Mouse (Mus musculus) liver, embryonic 11.5 days (tissue): ENCODE results near the gene Tac1. TPM values are rescaled to one million over a fixed set of nuclear protein-coding genes. Genes with fewer than 3 reads are reported as not detected.
"Not testable (repeated sequence)": the region's sequence is repeated elsewhere in the genome, so short reads cannot be mapped to it uniquely, and the experiment has no call there.

Experiments used
- ATAC-seq: fragments of 200-750 bp; cut with Nextera tagmentation; replicated peaks from 2 replicates; pipeline ENCODE4 v1.8.0; 2017; ENCODE audit warnings: moderate number of reproducible peaks, mild to moderate bottlenecking, moderate TSS enrichment, moderate library complexity; ENCODE audit not compliant: low FRiP score
- DNase-seq: peaks from one replicate; pipeline ENCODE4 v3.0.0-alpha.2; 2017; ENCODE audit warnings: low spot score
- H3K27ac ChIP-seq: fragments of 300-500 bp; sonication (generic); 2 replicates; pipeline ENCODE4 v1.5.1; 2014; ENCODE audit warnings: mild to moderate bottlenecking, low read depth, low read length, control low read depth
- H3K27me3 ChIP-seq: fragments of 300-500 bp; sonication (generic); replicated peaks from 2 replicates; pipeline ENCODE4 v1.6.1; 2014; ENCODE audit warnings: low read length, mixed read lengths; ENCODE audit not compliant: control insufficient read depth, insufficient read depth
- H3K36me3 ChIP-seq: fragments of 300-500 bp; sonication (generic); 2 replicates; pipeline ENCODE4 v1.6.1; 2014; ENCODE audit warnings: mild to moderate bottlenecking, low read length, moderate library complexity, mixed read lengths; ENCODE audit not compliant: control insufficient read depth, insufficient read depth
- H3K4me1 ChIP-seq: fragments of 300-500 bp; sonication (generic); replicated peaks from 2 replicates; pipeline ENCODE4 v1.6.1; 2014; ENCODE audit warnings: low read length, mixed read lengths; ENCODE audit not compliant: control insufficient read depth, insufficient read depth
- H3K4me2 ChIP-seq: fragments of 300-500 bp; sonication (generic); 2 replicates; pipeline ENCODE4 v1.6.1; 2014; ENCODE audit warnings: mild to moderate bottlenecking, control low read depth, moderate library complexity
- H3K4me3 ChIP-seq: fragments of 300-500 bp; sonication (generic); 2 replicates; pipeline ENCODE4 v1.5.1; 2014; ENCODE audit warnings: low read depth, low read length, control low read depth
- H3K9ac ChIP-seq: fragments of 300-500 bp; sonication (generic); 2 replicates; pipeline ENCODE4 v1.6.1; 2014; ENCODE audit warnings: low read depth, low read length, control low read depth
- H3K9me3 ChIP-seq: fragments of 300-500 bp; sonication (generic); 2 replicates; pipeline ENCODE4 v1.6.1; 2016; ENCODE audit warnings: low read length, inconsistent platforms, mixed read lengths; ENCODE audit not compliant: control insufficient read depth
- WGBS: fragments of 180-500 bp; shearing (Covaris S2); extraction: QIAGEN DNeasy Blood & Tissue Kit; methylation state at CpG from one replicate; pipeline ENCODE4 v1.1.7; 2014; 5-methylcytosine and 5-hydroxymethylcytosine counted together
- polyA plus RNA-seq: library from polyadenylated mRNA; unstranded; fragments of >200 nt; fragmentation: Nextera tagmentation; extraction: Ambion mirVana; gene quantifications from 2 replicates; pipeline ENCODE4 v1.2.1, GENCODE M21; 2014

Gene Tac1
- polyA plus RNA-seq, 1 experiment from 2014 or later: 0.32 TPM

- no peak overlapping the region for H3K4me3 ChIP-seq
- H3K4me2 ChIP-seq: no peak overlapping the region
- no peaks in the 10 kb centered on the region for H3K9me3 ChIP-seq
- WGBS: 72% methylated on average over 5 of the region's 5 CpGs
- ATAC-seq (no peak), DNase-seq (no peak)
- no peak overlapping the region for H3K9ac ChIP-seq
- no peaks in the 10 kb centered on the region for H3K36me3 ChIP-seq
- H3K27ac ChIP-seq: no peak overlapping the region
- no peaks in the 10 kb centered on the region for H3K27me3 ChIP-seq
- H3K4me1 ChIP-seq: no peaks in the 10 kb centered on the region
These were observed 43.7 kb downstream of the Tac1 start for GRCm38 (mm10) chr6:7598416-7598815.

GRCm38 (mm10) chr6:7600228-7600627, 45.5 kb downstream of the Tac1 start:
- no peaks in the 10 kb centered on the region for H3K9me3 ChIP-seq
- 32% methylated on average over 2 of the region's 2 CpGs for WGBS
- H3K4me3 ChIP-seq: no peak overlapping the region
- H3K27ac ChIP-seq: no peak overlapping the region
- H3K4me1 ChIP-seq: no peaks in the 10 kb centered on the region
- ATAC-seq (no peak), DNase-seq (no peak)
- H3K27me3 ChIP-seq: no peaks in the 10 kb centered on the region
- no peak overlapping the region for H3K9ac ChIP-seq
- H3K36me3 ChIP-seq: no peaks in the 10 kb centered on the region
- no peak overlapping the region for H3K4me2 ChIP-seq

- H3K4me3 ChIP-seq: no peak overlapping the region
- H3K27ac ChIP-seq: no peak overlapping the region
- H3K36me3 ChIP-seq: no peaks in the 10 kb centered on the region
- H3K27me3 ChIP-seq: no peaks in the 10 kb centered on the region
- no peak overlapping the region for H3K9ac ChIP-seq
- no peak overlapping the region for H3K4me2 ChIP-seq
- H3K9me3 ChIP-seq: no peaks in the 10 kb centered on the region
- ATAC-seq: no peak
- DNase-seq: no peak
- WGBS: 86% methylated on average over 4 of the region's 4 CpGs
- no peaks in the 10 kb centered on the region for H3K4me1 ChIP-seq
These were observed 46.8 kb downstream of the Tac1 start for GRCm38 (mm10) chr6:7601353-7602094.

GRCm38 (mm10) chr6:7613676-7614075, 59.0 kb downstream of the Tac1 start:
- not testable (repeated sequence) for DNase-seq

More at GRCm38 (mm10) chr6:7613676-7614075, 59.0 kb downstream of the Tac1 start:
- H3K9ac ChIP-seq, H3K4me1 ChIP-seq, H3K4me2 ChIP-seq, H3K4me3 ChIP-seq, H3K36me3 ChIP-seq, H3K27ac ChIP-seq, H3K9me3 ChIP-seq, H3K27me3 ChIP-seq, ATAC-seq: not testable (repeated sequence)
- WGBS: 88% methylated on average over 19 of the region's 19 CpGs

Other genes with a start within 250 kb of the Tac1 start
- 501 and 546 TPM in 2 replicates for gene Asns, start 138.4 kb downstream of the Tac1 start, polyA plus RNA-seq